Mouse (Mus musculus) forebrain, embryonic 15.5 days (tissue): ENCODE measurements around the gene Pld4. TPM values are rescaled to one million over a fixed set of nuclear protein-coding genes. Genes with fewer than 3 reads are reported as not detected.

Source experiments
- ATAC-seq: fragments of 200-750 bp; cut with Nextera tagmentation; replicated peaks from 2 replicates; pipeline ENCODE4 v1.8.0; 2017; ENCODE audit warnings: mild to moderate bottlenecking, moderate TSS enrichment, moderate library complexity
- H3K27ac ChIP-seq: fragments of 300-500 bp; sonication (generic); replicated peaks from 2 replicates; pipeline ENCODE4 v1.5.1; 2015; ENCODE audit warnings: mild to moderate bottlenecking, inconsistent platforms
- H3K27me3 ChIP-seq: fragments of 300-500 bp; sonication (generic); 2 replicates; pipeline ENCODE4 v1.6.1; 2015; ENCODE audit warnings: inconsistent platforms
- H3K36me3 ChIP-seq: fragments of 300-500 bp; sonication (generic); 2 replicates; pipeline ENCODE4 v1.6.1; 2015; ENCODE audit warnings: mild to moderate bottlenecking, inconsistent platforms
- H3K4me1 ChIP-seq: fragments of 300-500 bp; sonication (generic); 2 replicates; pipeline ENCODE4 v1.6.1; 2015; ENCODE audit warnings: inconsistent platforms
- H3K4me2 ChIP-seq: fragments of 300-500 bp; sonication (generic); replicated peaks from 2 replicates; pipeline ENCODE4 v1.6.1; 2015; ENCODE audit warnings: mild to moderate bottlenecking, inconsistent platforms
- H3K4me3 ChIP-seq: fragments of 300-500 bp; sonication (generic); 2 replicates; pipeline ENCODE4 v1.5.1; 2015; ENCODE audit warnings: mild to moderate bottlenecking, inconsistent platforms
- H3K9ac ChIP-seq: fragments of 300-500 bp; sonication (generic); replicated peaks from 2 replicates; pipeline ENCODE4 v1.6.1; 2015; ENCODE audit warnings: mild to moderate bottlenecking, inconsistent platforms
- H3K9me3 ChIP-seq: fragments of 300-500 bp; sonication (generic); 2 replicates; pipeline ENCODE4 v1.6.1; 2016; ENCODE audit warnings: inconsistent platforms
- WGBS: fragments of 180-500 bp; shearing (Covaris S2); methylation state at CpG from one replicate; pipeline ENCODE4 v1.1.7; 2015; ENCODE audit warnings: mixed read lengths; 5-methylcytosine and 5-hydroxymethylcytosine counted together
- polyA plus RNA-seq: library from polyadenylated mRNA; unstranded; fragments of >200 nt; fragmentation: Nextera tagmentation; extraction: Ambion mirVana; gene quantifications from 2 replicates; pipeline ENCODE4 v1.2.1, GENCODE M21; 2015

Pld4 gene
- polyA plus RNA-seq, 1 experiment from 2014 or later: 5.3 TPM

DNA sequence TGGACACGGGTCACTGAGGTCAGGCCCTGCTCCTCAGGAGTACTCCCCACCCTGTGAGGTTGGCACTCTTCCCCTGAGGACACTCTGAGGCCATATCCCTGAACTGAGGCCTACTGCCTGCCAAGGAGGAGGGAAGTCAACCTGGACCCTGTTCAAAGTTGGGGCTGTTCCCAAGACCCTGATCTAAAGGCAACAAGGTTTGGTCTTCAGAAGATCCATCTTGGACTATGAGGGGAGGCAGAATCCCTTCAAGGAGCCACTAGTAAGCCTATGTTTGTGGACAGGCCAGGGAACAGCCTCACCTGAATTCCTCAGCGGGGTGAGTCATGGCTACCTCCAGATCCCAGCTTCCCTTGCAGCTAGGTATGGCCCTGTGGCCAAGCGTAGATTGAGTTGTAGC lies 984 bp upstream of the Pld4 start:
- ATAC-seq: no peak

GRCm38 (mm10) chr12:112761411-112761810 lies 956 bp downstream of the Pld4 start:
- no peak overlapping the region for H3K4me3 ChIP-seq
- no peaks in the 10 kb centered on the region for H3K4me1 ChIP-seq
- no peak overlapping the region for H3K4me2 ChIP-seq
- H3K27me3 ChIP-seq: no peaks in the 10 kb centered on the region
- no peak overlapping the region for H3K27ac ChIP-seq
- WGBS: 92% methylated on average over 4 of the region's 4 CpGs
- no peak for ATAC-seq
- no peaks in the 10 kb centered on the region for H3K36me3 ChIP-seq
- no peaks in the 10 kb centered on the region for H3K9me3 ChIP-seq
- no peak overlapping the region for H3K9ac ChIP-seq

More for the DNA sequence above, 984 bp upstream of the Pld4 start:
- 90% methylated on average over 3 of the region's 3 CpGs for WGBS
- H3K4me1 ChIP-seq: no peaks in the 10 kb centered on the region
- no peak overlapping the region for H3K4me2 ChIP-seq
- no peaks in the 10 kb centered on the region for H3K36me3 ChIP-seq
- H3K9ac ChIP-seq: no peak overlapping the region
- no peaks in the 10 kb centered on the region for H3K27me3 ChIP-seq
- H3K9me3 ChIP-seq: no peaks in the 10 kb centered on the region
- no peak overlapping the region for H3K4me3 ChIP-seq
- H3K27ac ChIP-seq: no peak overlapping the region

DNA sequence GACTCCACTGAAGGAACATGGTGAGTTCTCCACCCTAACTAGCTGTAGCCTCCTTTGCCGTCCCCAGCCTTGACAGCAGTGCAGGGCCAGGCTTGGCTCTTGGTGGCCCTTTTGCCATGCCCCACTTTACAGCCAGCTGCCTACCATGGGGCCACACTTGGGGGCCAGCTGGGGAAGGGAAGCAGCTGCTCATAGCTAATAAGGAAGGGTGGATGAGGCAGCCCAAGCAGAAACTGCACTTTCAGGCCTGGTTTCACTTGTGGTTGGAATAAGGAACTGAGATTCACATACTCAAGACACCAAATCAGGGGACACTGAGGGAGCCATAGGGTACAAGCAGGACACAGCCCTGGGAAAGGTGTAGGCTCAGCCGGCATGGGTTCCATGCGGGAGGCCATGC lies 1.6 kb downstream of the Pld4 start:
- Histone ChIP-seq H3K27me3 (no peaks in the 10 kb centered on the region), H3K27ac (no peak overlapping the region), H3K9me3 (no peaks in the 10 kb centered on the region), H3K4me3 (no peak overlapping the region), H3K4me2 (no peak overlapping the region), H3K4me1 (no peaks in the 10 kb centered on the region), H3K9ac (no peak overlapping the region), H3K36me3 (no peaks in the 10 kb centered on the region)
- 83% methylated on average over 3 of the region's 3 CpGs for whole genome bisulfite sequencing
- ATAC-seq: no peak

- Histone ChIP-seq H3K36me3 (no peaks in the 10 kb centered on the region), H3K9me3 (no peaks in the 10 kb centered on the region), H3K4me1 (no peaks in the 10 kb centered on the region), H3K27ac (no peak overlapping the region), H3K4me2 (no peak overlapping the region), H3K27me3 (no peaks in the 10 kb centered on the region), H3K9ac (no peak overlapping the region), H3K4me3 (no peak overlapping the region)
- WGBS: 80% methylated on average over 4 of the region's 4 CpGs
- no peak for ATAC-seq
Measured at GRCm38 (mm10) chr12:112763176-112763575, 2.7 kb downstream of the Pld4 start.

GRCm38 (mm10) chr12:112764141-112764540 lies 3.7 kb downstream of the Pld4 start:
- Histone ChIP-seq H3K4me2 (no peak overlapping the region), H3K9me3 (no peaks in the 10 kb centered on the region), H3K4me3 (no peak overlapping the region), H3K27ac (no peak overlapping the region), H3K4me1 (no peaks in the 10 kb centered on the region), H3K9ac (no peak overlapping the region), H3K36me3 (no peaks in the 10 kb centered on the region), H3K27me3 (no peaks in the 10 kb centered on the region)
- 79% methylated on average over 5 of the region's 5 CpGs for WGBS
- no peak for ATAC-seq

GRCm38 (mm10) chr12:112764991-112765390 lies 4.5 kb downstream of the Pld4 start:
- H3K9me3 ChIP-seq: no peaks in the 10 kb centered on the region
- 92% methylated on average over 7 of the region's 7 CpGs for WGBS
- H3K9ac ChIP-seq: no peak overlapping the region
- no peaks in the 10 kb centered on the region for H3K4me1 ChIP-seq
- H3K27me3 ChIP-seq: no peaks in the 10 kb centered on the region
- H3K4me2 ChIP-seq: no peak overlapping the region
- no peak for ATAC-seq
- no peak overlapping the region for H3K4me3 ChIP-seq
- H3K27ac ChIP-seq: no peak overlapping the region
- no peaks in the 10 kb centered on the region for H3K36me3 ChIP-seq

DNA sequence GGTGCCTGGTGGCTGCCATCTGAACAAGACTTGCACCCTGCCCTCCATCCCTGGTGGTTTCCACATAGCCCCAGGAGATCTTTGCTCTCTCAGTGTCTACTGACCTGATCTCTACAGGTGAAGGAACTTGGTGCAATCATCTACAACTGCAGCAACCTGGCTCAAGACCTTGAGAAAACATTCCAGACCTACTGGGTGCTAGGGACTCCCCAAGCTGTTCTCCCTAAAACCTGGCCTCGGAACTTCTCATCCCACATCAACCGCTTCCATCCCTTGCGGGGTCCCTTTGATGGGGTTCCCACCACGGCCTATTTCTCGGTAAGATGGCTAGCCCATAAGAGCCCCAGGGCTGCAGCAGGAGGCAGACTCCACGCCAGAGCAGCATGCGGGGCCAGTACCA lies 6.1 kb downstream of the Pld4 start:
- Histone ChIP-seq H3K4me3 (no peak overlapping the region), H3K27ac (no peak overlapping the region), H3K9me3 (no peaks in the 10 kb centered on the region), H3K9ac (no peak overlapping the region), H3K36me3 (no peaks in the 10 kb centered on the region), H3K4me2 (no peak overlapping the region), H3K4me1 (no peaks in the 10 kb centered on the region), H3K27me3 (no peaks in the 10 kb centered on the region)
- ATAC-seq: no peak
- 96% methylated on average over 7 of the region's 7 CpGs for WGBS

DNA sequence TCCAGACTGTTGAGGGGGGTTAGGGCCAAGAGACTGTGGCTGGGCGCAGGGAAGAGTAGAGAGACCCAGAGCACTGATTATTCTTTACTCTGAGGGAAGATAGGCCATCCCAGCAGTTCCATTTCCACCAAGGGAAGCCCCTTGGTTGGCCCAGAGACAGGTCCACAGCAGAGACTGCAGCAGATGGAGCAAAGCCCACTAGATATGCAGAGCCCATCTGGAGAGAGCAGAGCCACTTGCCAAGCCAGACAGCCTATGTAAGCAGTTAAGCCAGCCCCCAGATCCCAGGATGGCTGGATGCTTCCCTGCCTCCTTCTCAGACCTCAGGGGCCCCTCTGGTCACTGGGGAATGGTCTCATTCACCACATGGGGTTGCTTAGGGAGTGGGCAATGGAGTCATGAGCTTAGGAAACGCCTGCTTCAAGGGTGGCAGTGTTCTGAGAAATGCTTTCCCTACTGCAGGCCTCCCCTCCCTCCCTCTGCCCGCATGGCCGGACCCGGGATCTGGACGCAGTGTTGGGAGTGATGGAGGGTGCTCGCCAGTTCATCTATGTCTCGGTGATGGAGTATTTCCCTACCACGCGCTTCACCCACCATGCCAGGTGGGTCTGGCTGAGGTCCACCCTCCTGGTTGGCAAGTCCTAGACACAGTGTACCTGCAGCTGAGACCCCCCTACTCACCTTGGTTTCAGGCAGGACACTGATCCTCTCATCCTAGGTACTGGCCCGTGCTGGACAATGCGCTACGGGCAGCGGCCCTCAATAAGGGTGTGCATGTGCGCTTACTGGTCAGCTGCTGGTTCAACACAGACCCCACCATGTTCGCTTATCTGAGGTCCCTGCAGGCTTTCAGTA lies 6.8 kb downstream of the Pld4 start:
- Histone ChIP-seq H3K4me2 (no peak overlapping the region), H3K9ac (no peak overlapping the region), H3K27ac (no peak overlapping the region), H3K36me3 (no peaks in the 10 kb centered on the region), H3K27me3 (no peaks in the 10 kb centered on the region), H3K4me1 (no peaks in the 10 kb centered on the region), H3K9me3 (no peaks in the 10 kb centered on the region), H3K4me3 (no peak overlapping the region)
- 91% methylated on average over 16 of the region's 16 CpGs for WGBS
- ATAC-seq: no peak

DNA sequence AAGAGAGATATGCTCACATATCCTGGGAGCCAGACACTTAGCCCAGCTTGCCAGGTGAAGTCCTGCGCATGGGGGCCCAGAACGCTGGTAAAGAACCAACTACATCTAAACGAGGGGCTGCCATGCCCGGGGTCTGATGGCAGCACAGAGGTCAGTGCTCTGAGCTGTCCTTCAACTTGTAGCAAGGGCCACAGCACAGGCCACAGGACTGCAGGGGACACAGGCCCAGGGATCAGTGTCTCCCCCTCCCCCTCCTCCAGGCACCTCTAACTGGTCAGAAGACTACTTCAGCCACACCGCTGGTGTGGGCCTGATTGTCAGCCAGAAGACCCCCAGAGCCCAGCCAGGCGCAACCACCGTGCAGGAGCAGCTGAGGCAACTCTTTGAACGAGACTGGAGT lies 7.7 kb downstream of the Pld4 start:
- WGBS: 84% methylated on average over 8 of the region's 8 CpGs
- Histone ChIP-seq H3K27ac (no peak overlapping the region), H3K9me3 (no peaks in the 10 kb centered on the region), H3K4me3 (no peak overlapping the region), H3K27me3 (no peaks in the 10 kb centered on the region), H3K36me3 (no peaks in the 10 kb centered on the region), H3K9ac (no peak overlapping the region), H3K4me1 (no peaks in the 10 kb centered on the region), H3K4me2 (no peak overlapping the region)
- ATAC-seq: no peak

DNA sequence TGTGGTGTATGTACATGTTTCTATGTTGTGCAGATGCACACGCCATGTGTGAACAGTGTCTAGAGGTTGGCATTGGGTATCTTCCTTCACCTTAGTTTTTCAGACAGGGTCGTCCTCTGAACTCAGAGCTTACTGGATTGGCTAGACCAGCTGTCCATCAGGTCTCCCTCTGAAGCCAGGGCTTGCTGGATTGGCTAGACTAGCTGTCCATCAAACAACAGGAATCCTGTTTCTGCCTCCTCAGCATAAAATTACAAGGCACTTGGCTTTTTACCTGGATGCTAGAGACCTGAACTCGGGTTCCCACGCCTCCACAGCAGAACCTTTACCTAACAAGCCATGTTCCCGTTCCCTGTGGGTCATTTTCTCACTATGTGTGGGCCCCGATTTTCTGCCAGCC lies 8.6 kb downstream of the Pld4 start:
- no peak overlapping the region for H3K4me2 ChIP-seq
- no peak overlapping the region for H3K4me3 ChIP-seq
- no peaks in the 10 kb centered on the region for H3K27me3 ChIP-seq
- H3K4me1 ChIP-seq: no peaks in the 10 kb centered on the region
- ATAC-seq: no peak
- no peak overlapping the region for H3K9ac ChIP-seq
- H3K9me3 ChIP-seq: no peaks in the 10 kb centered on the region
- H3K36me3 ChIP-seq: no peaks in the 10 kb centered on the region
- H3K27ac ChIP-seq: no peak overlapping the region
- 81% methylated on average over 6 of the region's 6 CpGs for WGBS

DNA sequence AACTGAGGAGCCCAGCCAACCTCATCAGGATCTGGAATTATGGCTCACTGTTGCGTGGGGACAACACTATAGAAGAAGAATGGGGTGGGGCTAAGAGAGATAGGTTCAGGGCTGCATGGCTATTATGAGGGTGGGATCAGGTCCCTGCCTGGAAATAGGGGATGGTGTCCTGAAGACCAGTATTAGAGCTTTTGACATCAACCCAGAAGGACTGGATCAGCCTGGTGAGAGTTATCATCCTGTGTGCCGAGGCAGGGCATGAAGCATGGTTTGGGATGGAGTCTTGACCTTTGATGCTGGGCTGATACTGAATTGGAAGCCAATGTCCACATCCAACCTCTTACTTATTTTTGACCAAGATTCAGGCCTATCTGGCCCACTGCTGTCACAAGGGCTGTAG lies 9.3 kb downstream of the Pld4 start:
- WGBS: 70% methylated on average over 2 of the region's 2 CpGs
- no peak for ATAC-seq
- H3K4me1 ChIP-seq: no peaks in the 10 kb centered on the region
- no peak overlapping the region for H3K27ac ChIP-seq
- H3K4me2 ChIP-seq: no peak overlapping the region
- H3K36me3 ChIP-seq: no peaks in the 10 kb centered on the region
- H3K4me3 ChIP-seq: no peak overlapping the region
- H3K9ac ChIP-seq: no peak overlapping the region
- H3K27me3 ChIP-seq: no peaks in the 10 kb centered on the region
- no peaks in the 10 kb centered on the region for H3K9me3 ChIP-seq

DNA sequence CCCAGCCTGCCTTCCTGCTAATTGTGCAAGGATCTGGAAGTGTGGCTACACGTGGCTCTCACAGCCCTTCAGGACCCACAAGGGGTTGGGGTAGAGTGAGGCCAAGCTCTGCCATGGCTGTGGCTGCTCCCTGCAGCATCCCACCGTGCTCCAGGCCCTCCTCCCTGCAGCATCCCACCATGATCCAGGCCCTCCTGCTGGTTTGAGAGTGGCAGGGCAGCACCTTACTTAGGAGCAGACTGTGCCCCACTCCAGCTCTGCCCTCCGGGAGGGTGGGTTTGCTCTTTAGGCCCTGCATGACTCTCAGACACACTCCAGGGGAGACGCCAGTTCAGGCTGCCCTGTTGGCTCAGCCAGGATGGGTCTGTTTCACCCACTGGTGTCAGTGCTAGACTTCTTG lies 9.9 kb downstream of the Pld4 start:
- Histone ChIP-seq H3K4me1 (no peaks in the 10 kb centered on the region), H3K36me3 (no peaks in the 10 kb centered on the region), H3K9ac (no peak overlapping the region), H3K27ac (no peak overlapping the region), H3K9me3 (no peaks in the 10 kb centered on the region), H3K4me3 (no peak overlapping the region), H3K4me2 (no peak overlapping the region), H3K27me3 (no peaks in the 10 kb centered on the region)
- WGBS: 87% methylated on average over 4 of the region's 4 CpGs
- no peak for ATAC-seq

GRCm38 (mm10) chr12:112772306-112772705 lies 11.9 kb downstream of the Pld4 start:
- WGBS: 91% methylated on average over 14 of the region's 14 CpGs
- ATAC-seq: no peak
- no peaks in the 10 kb centered on the region for H3K27me3 ChIP-seq
- no peak overlapping the region for H3K4me2 ChIP-seq
- H3K9ac ChIP-seq: no peak overlapping the region
- no peaks in the 10 kb centered on the region for H3K4me1 ChIP-seq
- no peak overlapping the region for H3K4me3 ChIP-seq
- no peak overlapping the region for H3K27ac ChIP-seq
- H3K36me3 ChIP-seq: no peaks in the 10 kb centered on the region
- H3K9me3 ChIP-seq: no peaks in the 10 kb centered on the region
